In genomic region chr4:142228821-142229575, GRCm38 (mm10) we compare ENCODE assay signal across 9 mouse cellular contexts. TPM values are rescaled to one million over a fixed set of nuclear protein-coding genes. Genes with fewer than 3 reads are reported as not detected.
A peak's percentile ranks its signal among the peaks of the same experiment; 100 is the strongest.
DNase-seq lines count a peak whose midpoint lies in the region; ATAC-seq and TF ChIP-seq lines count a peak whose summit lies in the region.
"Had no signal": no experiment of that assay in that cellular context is flagged by ENCODE, and none has a peak within 500 bp of the region (broad histone marks: within the 10 kb centered on the region; RNA-seq: fewer than 3 reads in every experiment).

No protein-coding gene starts in this region.

- no peak for TF ChIP-seq POLR2A in lung, adult 2 months (IDR thresholded peaks at IDR 0.05; ENCODE audit: borderline replicate concordance, extremely low read depth, low read depth, low read length)

- no peaks in the 10 kb centered on the region for H3K9me3 ChIP-seq in heart, embryonic 11.5 days (replicated peaks; ENCODE audit: control insufficient read depth, low read length)
- H3K9me3 ChIP-seq in kidney, postnatal 0 days (replicated peaks; ENCODE audit: low read length) = no peaks in the 10 kb centered on the region
- no peaks in the 10 kb centered on the region for H3K9me3 ChIP-seq in stomach, embryonic 15.5 days
- H3K9me3 ChIP-seq: megakaryocyte, embryonic 14.5 days had no signal

- H3K4me1 ChIP-seq in heart, embryonic 11.5 days (ENCODE audit: control insufficient read depth, insufficient read depth, low read length) = peaks cover 39% of the 10 kb centered on the region
- H3K4me1 ChIP-seq in lung, adult 2 months (ENCODE audit: control insufficient read depth, insufficient read depth, low read length) = peaks cover 11% of the 10 kb centered on the region
- H3K4me1 ChIP-seq in kidney, postnatal 0 days (replicated peaks; ENCODE audit: insufficient read depth, low read length) = peaks cover 47% of the 10 kb centered on the region
- peaks cover 45% of the 10 kb centered on the region for H3K4me1 ChIP-seq in stomach, embryonic 15.5 days
- H3K4me1 ChIP-seq: megakaryocyte, embryonic 14.5 days had no signal

- no peak for ATAC-seq in heart, embryonic 11.5 days (replicated peaks; ENCODE audit: insufficient number of reproducible peaks, low FRiP score, low TSS enrichment)
- peak; percentile 22 for ATAC-seq in kidney, postnatal 0 days (replicated peaks; ENCODE audit: low FRiP score, low read depth)
- peak; percentile 40 for ATAC-seq in stomach, embryonic 15.5 days (ENCODE audit: insufficient read depth, low FRiP score, low read depth)
- ATAC-seq in megakaryocyte-erythroid progenitor cell, adult 5-6 weeks (replicated peaks; ENCODE audit: low FRiP score, low TSS enrichment, poor library complexity, severe bottlenecking) = no peak

- peak overlapping the region; percentile 73 for H3K27ac ChIP-seq in heart, embryonic 11.5 days (ENCODE audit: low read depth, low read length)
- 0 out of 2 replicates have a peak overlapping the region, but pooled peaks have one; percentile 65 for H3K27ac ChIP-seq in kidney, postnatal 0 days
- peak overlapping the region; percentile 86 for H3K27ac ChIP-seq in stomach, embryonic 15.5 days

- 0 out of 2 replicates have a peak overlapping the region, but pooled peaks have one; percentile 43 for H3K9ac ChIP-seq in heart, embryonic 11.5 days (ENCODE audit: low read depth, low read length)
- no peak overlapping the region for H3K9ac ChIP-seq in kidney, postnatal 0 days (ENCODE audit: low read depth, low read length)
- H3K9ac ChIP-seq in stomach, embryonic 15.5 days = no peak overlapping the region

- H3K4me3 ChIP-seq in heart, embryonic 11.5 days (ENCODE audit: low read depth, low read length) = no peak overlapping the region
- no peak overlapping the region for H3K4me3 ChIP-seq in lung, adult 2 months (replicated peaks; ENCODE audit: extremely low read depth, low read depth, low read length)
- H3K4me3 ChIP-seq in kidney, postnatal 0 days (replicated peaks; ENCODE audit: low read depth, low read length) = no peak overlapping the region
- no peak overlapping the region for H3K4me3 ChIP-seq in stomach, embryonic 15.5 days (replicated peaks)
- H3K4me3 ChIP-seq: megakaryocyte, embryonic 14.5 days had no signal

- H3K36me3 ChIP-seq in heart, embryonic 11.5 days (ENCODE audit: control insufficient read depth, insufficient read depth, low read length) = no peaks in the 10 kb centered on the region
- no peaks in the 10 kb centered on the region for H3K36me3 ChIP-seq in kidney, postnatal 0 days (ENCODE audit: insufficient read depth, low read length)
- no peaks in the 10 kb centered on the region for H3K36me3 ChIP-seq in stomach, embryonic 15.5 days

- no peak for DNase-seq in heart, adult 9 months (ENCODE audit: low spot score in 2 of 2)
- peak; percentile 54 to 73 for DNase-seq in lung, adult 18-20 months
- DNase-seq in lung, adult 2 months = no peak
- DNase-seq in kidney, postnatal 0 days (ENCODE audit: low spot score) = no peak
- DNase-seq in gastrocnemius, postnatal 10 days = no peak

- 25% methylated on average over 13 of the region's 13 CpGs for WGBS in heart, embryonic 11.5 days (ENCODE audit: insufficient replicate concordance)
- 51% methylated on average over 13 of the region's 13 CpGs for WGBS in lung, adult 2 months
- 37% methylated on average over 13 of the region's 13 CpGs for WGBS in kidney, postnatal 0 days
- WGBS in stomach, embryonic 15.5 days = 39% methylated on average over 13 of the region's 13 CpGs

- peak overlapping the region; percentile 45 for H3K4me2 ChIP-seq in heart, embryonic 11.5 days
- no peak overlapping the region for H3K4me2 ChIP-seq in kidney, postnatal 0 days (ENCODE audit: low read length)
- peak overlapping the region; percentile 23 for H3K4me2 ChIP-seq in stomach, embryonic 15.5 days

- TF ChIP-seq CTCF in lung, adult 2 months (IDR thresholded peaks at IDR 0.05; ENCODE audit: insufficient read depth, low read length) = no peak
- TF ChIP-seq CTCF in kidney, postnatal 0 days (IDR thresholded peaks at IDR 0.05; ENCODE audit: low read depth) = no peak

- no peaks in the 10 kb centered on the region for H3K27me3 ChIP-seq in heart, embryonic 11.5 days (ENCODE audit: control insufficient read depth, insufficient read depth, low read length)
- no peaks in the 10 kb centered on the region for H3K27me3 ChIP-seq in kidney, postnatal 0 days (ENCODE audit: insufficient read depth, low read length)
- H3K27me3 ChIP-seq in stomach, embryonic 15.5 days (replicated peaks) = no peaks in the 10 kb centered on the region

RNA-seq across cellular contexts. Expression of gene Kazn, which starts 10.2 kb away (rescaled TPM):
- polyA plus RNA-seq in heart, embryonic 11.5 days (2014; fragmentation: Nextera tagmentation; extraction: Ambion mirVana) = 5.8 and 8.0 TPM in 2 replicates
- polyA plus RNA-seq in lung, adult 2 months (2012; rRNA removed) = 43.2 and 46.1 TPM in 2 replicates
- polyA plus RNA-seq in kidney, postnatal 0 days (2015; fragmentation: Nextera tagmentation; extraction: Ambion mirVana) = 16.2 and 16.4 TPM in 2 replicates
- 17.1 and 18.0 TPM in 2 replicates for polyA plus RNA-seq in stomach, embryonic 15.5 days (2015; fragmentation: Nextera tagmentation; extraction: Ambion mirVana)
- total RNA-seq in gastrocnemius, postnatal 10 days (2021) = 1 to 10 TPM; 7.1 to 10.0 TPM
- 0.45 and 2.0 TPM in 2 replicates for total RNA-seq in megakaryocyte-erythroid progenitor cell, adult 5-6 weeks (2014; fragmentation: Nextera tagmentation)
- 3.0 TPM in 1 of 2 replicates, not detected in the other for total RNA-seq in megakaryocyte-erythroid progenitor cell, adult 5-6 weeks (2017)

Comparison
In these comparisons a context has a peak if more than half of its experiments do, and no peak if none do; other contexts are left out.
1. DNase-seq: peak in lung, adult 18-20 months (2 of 2); none in heart, adult 9 months (0 of 2), lung, adult 2 months (single experiment), kidney, postnatal 0 days (single experiment) and gastrocnemius, postnatal 10 days (single experiment).
2. ATAC-seq: peak in kidney, postnatal 0 days (single experiment) and stomach, embryonic 15.5 days (single experiment); none in heart, embryonic 11.5 days (single experiment) and megakaryocyte-erythroid progenitor cell, adult 5-6 weeks (single experiment).
3. Peak in every context shown above with its lines, with median percentiles within 50 percentile points of each other: H3K27ac ChIP-seq.